Mouse (Mus musculus): ENCODE data around the gene D17H6S53E.

D17H6S53E gene

GRCm38 (mm10) chr17:35175968-35176367 lies 49.8 kb downstream of the D17H6S53E start, which contains the start of gene Aif1:
Aif1 (minus strand) TSS chr17:35176068.
- no peak for ATAC-seq (ENCODE audit: insufficient number of reproducible peaks, low FRiP score, low TSS enrichment)

All from cerebellum, adult (tissue).